In the genomic region with DNA sequence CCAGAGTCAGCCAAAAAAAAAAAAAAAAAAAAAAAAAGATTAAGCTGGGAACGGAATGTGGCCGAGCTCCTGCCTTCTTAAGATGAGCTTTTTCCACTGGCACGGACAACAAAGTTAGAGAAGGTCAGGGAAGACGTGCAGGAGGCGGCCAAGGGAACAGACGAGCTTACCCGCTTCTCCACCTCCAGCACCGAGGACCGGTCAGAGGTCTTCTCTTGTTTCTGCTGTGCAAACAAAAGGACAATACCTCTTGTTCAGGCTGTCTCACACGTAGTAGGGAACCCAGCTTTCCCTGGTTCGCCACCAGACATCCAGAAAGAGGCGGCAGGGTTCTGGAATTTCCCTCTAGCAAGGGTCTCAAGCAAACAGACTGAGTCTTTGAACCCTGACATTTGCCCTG, we compare ENCODE assay signal across 11 mouse cellular contexts.
DNase-seq lines count a peak whose midpoint lies in the region; ATAC-seq and TF ChIP-seq lines count a peak whose summit lies in the region.
"Had no signal": no experiment of that assay in that cellular context is flagged by ENCODE, and none has a peak within 500 bp of the region (broad histone marks: within the 10 kb centered on the region; RNA-seq: fewer than 3 reads in every experiment).

No protein-coding gene starts in this region.

- no peak overlapping the region for H3K4me2 ChIP-seq in lung, embryonic 14.5 days
- H3K4me2 ChIP-seq in embryonic facial prominence, embryonic 14.5 days (ENCODE audit: low read depth, low read length), result no peak overlapping the region

- H3K27ac ChIP-seq in heart, adult 2 months, result peak overlapping the region; percentile 57; the same call in 1 of the 2 replicates
- peak overlapping the region; percentile 95 for H3K27ac ChIP-seq in lung, embryonic 14.5 days (ENCODE audit: low read depth)
- peak overlapping the region; percentile 86; the same call in 1 of the 2 replicates for H3K27ac ChIP-seq in embryonic facial prominence, embryonic 14.5 days (replicated peaks; ENCODE audit: low read depth, low read length)
- H3K27ac ChIP-seq in small intestine, adult 2 months (ENCODE audit: insufficient read depth, low read depth, low read length), result peak overlapping the region; percentile 13; the same call in 1 of the 2 replicates

- peaks cover 21% of the 10 kb centered on the region for H3K4me1 ChIP-seq in heart, adult 2 months (ENCODE audit: control insufficient read depth, insufficient read depth, low read length)
- H3K4me1 ChIP-seq in lung, embryonic 14.5 days (ENCODE audit: insufficient read depth), result peaks cover 25% of the 10 kb centered on the region
- peaks cover 34% of the 10 kb centered on the region for H3K4me1 ChIP-seq in embryonic facial prominence, embryonic 14.5 days (ENCODE audit: control insufficient read depth, insufficient read depth, low read length)
- H3K4me1 ChIP-seq in small intestine, adult 2 months (ENCODE audit: control insufficient read depth, insufficient read depth, insufficient read length, low read length), result peaks cover 10% of the 10 kb centered on the region

- peak in 1 of 2 experiments; percentile 16 for DNase-seq in heart, adult 2 months
- no peak for DNase-seq in heart, postnatal 25 days (ENCODE audit: low spot score)
- DNase-seq in lung, embryonic 14.5 days, result peak; percentile 42
- no peak for DNase-seq in lung, postnatal 10 days
- DNase-seq in embryonic facial prominence, embryonic 14.5 days (ENCODE audit: low spot score), result no peak
- no peak for DNase-seq in layer of hippocampus, postnatal 14 days (ENCODE audit: low spot score in 2 of 2)
- DNase-seq: cerebellum, adult 9-10 months; right cerebral cortex, postnatal 25 days had no signal

- no peak for TF ChIP-seq EP300 in heart, adult 2 months (IDR thresholded peaks at IDR 0.05; ENCODE audit: insufficient read depth, low read depth, low read length)

- no peaks in the 10 kb centered on the region for H3K9me3 ChIP-seq in lung, embryonic 14.5 days (ENCODE audit: low read depth, low read length)
- H3K9me3 ChIP-seq in embryonic facial prominence, embryonic 14.5 days (ENCODE audit: control insufficient read depth, low read length), result no peaks in the 10 kb centered on the region

- no peak for ATAC-seq in lung, embryonic 14.5 days (ENCODE audit: insufficient read depth)
- no peak for ATAC-seq in embryonic facial prominence, embryonic 14.5 days (ENCODE audit: low read depth)
- ATAC-seq in megakaryocyte-erythroid progenitor cell, adult 5-6 weeks (replicated peaks; ENCODE audit: low FRiP score, low TSS enrichment, poor library complexity, severe bottlenecking), result no peak
- ATAC-seq: forebrain, embryonic 16.5 days had no signal

- WGBS in heart, adult 2 months, result 64% methylated on average over 12 of the region's 12 CpGs
- 45% methylated on average over 12 of the region's 12 CpGs for WGBS in lung, embryonic 14.5 days
- WGBS in embryonic facial prominence, embryonic 14.5 days, result 57% methylated on average over 12 of the region's 12 CpGs
- 68% methylated on average over 12 of the region's 12 CpGs for WGBS in small intestine, adult 2 months

- peaks cover 19% of the 10 kb centered on the region for H3K36me3 ChIP-seq in heart, adult 2 months (ENCODE audit: control insufficient read depth, insufficient read depth, low read length)
- H3K36me3 ChIP-seq in lung, embryonic 14.5 days (ENCODE audit: insufficient read depth), result peaks cover 18% of the 10 kb centered on the region; the same call in 1 of the 2 replicates
- peaks cover 46% of the 10 kb centered on the region for H3K36me3 ChIP-seq in embryonic facial prominence, embryonic 14.5 days (ENCODE audit: control insufficient read depth, insufficient read depth, low read length)
- H3K36me3 ChIP-seq in small intestine, adult 2 months (ENCODE audit: control insufficient read depth, insufficient read depth, low read length), result peaks cover 17% of the 10 kb centered on the region

- no peak overlapping the region for H3K9ac ChIP-seq in heart, adult 2 months (ENCODE audit: low read depth, low read length)
- no peak overlapping the region for H3K9ac ChIP-seq in lung, embryonic 14.5 days
- H3K9ac ChIP-seq in embryonic facial prominence, embryonic 14.5 days (ENCODE audit: low read depth, low read length), result no peak overlapping the region

- no peak for TF ChIP-seq CTCF in heart, adult 2 months (IDR thresholded peaks at IDR 0.05)
- TF ChIP-seq CTCF in lung, embryonic 14.5 days (IDR thresholded peaks at IDR 0.05; ENCODE audit: low read depth), result no peak
- no peak for TF ChIP-seq CTCF in small intestine, adult 2 months (IDR thresholded peaks at IDR 0.05; ENCODE audit: extremely low read depth, insufficient read length, insufficient replicate concordance, low read depth, low read length)

- no peaks in the 10 kb centered on the region for H3K79me2 ChIP-seq in heart, adult 2 months (replicated peaks; ENCODE audit: control insufficient read depth, insufficient read depth, low read length)

- intact Hi-C loops in heart, adult 2 months (cut with DNase I), result no loop called here
- intact Hi-C loops in heart, postnatal 25 days (cut with DNase I), result loop anchor here (2.0 kb wide), 1 partner anchor 30 kb away; no protein-coding TSS in a partner anchor

- no peak for TF ChIP-seq POLR2A in heart, adult 2 months (IDR thresholded peaks at IDR 0.05; ENCODE audit: insufficient read depth, low read depth, low read length)
- TF ChIP-seq POLR2A in small intestine, adult 2 months (IDR thresholded peaks at IDR 0.05; ENCODE audit: low read depth, low read length), result no peak

- H3K27me3 ChIP-seq in heart, adult 2 months (ENCODE audit: control insufficient read depth, insufficient read depth, low read length), result no peaks in the 10 kb centered on the region
- no peaks in the 10 kb centered on the region for H3K27me3 ChIP-seq in lung, embryonic 14.5 days (ENCODE audit: insufficient read depth, low read length)
- H3K27me3 ChIP-seq in embryonic facial prominence, embryonic 14.5 days (replicated peaks; ENCODE audit: control insufficient read depth, insufficient read depth, low read length), result no peaks in the 10 kb centered on the region
- no peaks in the 10 kb centered on the region for H3K27me3 ChIP-seq in small intestine, adult 2 months (ENCODE audit: control insufficient read depth, insufficient read depth, low read length)

- H3K4me3 ChIP-seq in heart, adult 2 months, result no peak overlapping the region
- no peak overlapping the region for H3K4me3 ChIP-seq in lung, embryonic 14.5 days (ENCODE audit: low read depth, low read length)
- H3K4me3 ChIP-seq in embryonic facial prominence, embryonic 14.5 days (ENCODE audit: low read depth, low read length), result no peak overlapping the region
- H3K4me3 ChIP-seq in small intestine, adult 2 months (ENCODE audit: low read depth, low read length), result no peak overlapping the region

Comparison
In these comparisons a context has a peak if more than half of its experiments do, and no peak if none do; other contexts are left out.
1. H3K27ac ChIP-seq: peak in every context shown above with its lines; median percentile 95 in lung, embryonic 14.5 days; 86 in embryonic facial prominence, embryonic 14.5 days; 57 in heart, adult 2 months; 13 in small intestine, adult 2 months.